19 mouse cellular contexts compared by ENCODE assay signal in genomic region chr13:97768046-97768682, GRCm38 (mm10). TPM values are rescaled to one million over a fixed set of nuclear protein-coding genes. Genes with fewer than 3 reads are reported as not detected.
DNase-seq lines count a peak whose midpoint lies in the region; ATAC-seq lines count a peak whose summit lies in the region.
"Had no signal": no experiment of that assay in that cellular context is flagged by ENCODE, and none has a peak within 500 bp of the region (broad histone marks: within the 10 kb centered on the region; RNA-seq: fewer than 3 reads in every experiment).

No protein-coding gene starts in this region.

- no peak for ATAC-seq in forebrain, embryonic 16.5 days
- no peak for ATAC-seq in forebrain, embryonic 11.5 days (replicated peaks; ENCODE audit: low FRiP score)
- ATAC-seq in kidney, embryonic 16.5 days (ENCODE audit: low FRiP score, low TSS enrichment), result no peak
- ATAC-seq in kidney, embryonic 14.5 days (ENCODE audit: low FRiP score, low TSS enrichment), result no peak
- ATAC-seq in lung, embryonic 15.5 days (ENCODE audit: borderline replicate concordance, extremely low read depth, low FRiP score, low TSS enrichment), result peak; percentile 88

- DNase-seq in forebrain, embryonic 11.5 days (ENCODE audit: low spot score), result no peak
- DNase-seq in lung, postnatal 25 days (ENCODE audit: low spot score), result no peak
- DNase-seq in brain, adult 2 months (ENCODE audit: low read depth, low spot score), result peak; percentile 79
- DNase-seq in spleen, postnatal 14 days (ENCODE audit: low spot score in 2 of 2), result no peak
- DNase-seq: cerebellum, adult 11 months; cerebellum, postnatal 14 days; embryo, embryonic 11 days; gastrocnemius, postnatal 10 days; kidney, adult 11 months; right cerebral cortex, postnatal 25 days; thymus, adult 18-20 months had no signal

- H3K4me1 ChIP-seq in forebrain, embryonic 16.5 days (replicated peaks; ENCODE audit: control insufficient read depth, insufficient read depth, low read length), result peaks cover 5% of the 10 kb centered on the region
- H3K4me1 ChIP-seq in forebrain, embryonic 11.5 days (replicated peaks; ENCODE audit: control insufficient read depth, insufficient read depth, low read length), result peaks cover 7% of the 10 kb centered on the region; the same call in 1 of the 2 replicates
- H3K4me1 ChIP-seq in kidney, embryonic 16.5 days (ENCODE audit: insufficient read depth, low read length), result peaks cover 13% of the 10 kb centered on the region
- H3K4me1 ChIP-seq in kidney, embryonic 14.5 days (ENCODE audit: control insufficient read depth, insufficient read depth, low read length), result peaks cover 10% of the 10 kb centered on the region; the same call in 1 of the 2 replicates
- H3K4me1 ChIP-seq in lung, embryonic 15.5 days, result peaks cover 33% of the 10 kb centered on the region

- 57% methylated on average over 7 of the region's 7 CpGs for WGBS in forebrain, embryonic 16.5 days
- 85% methylated on average over 7 of the region's 7 CpGs for WGBS in forebrain, embryonic 11.5 days
- 67% methylated on average over 7 of the region's 7 CpGs for WGBS in kidney, embryonic 16.5 days
- WGBS in kidney, embryonic 14.5 days, result 75% methylated on average over 7 of the region's 7 CpGs
- 42% methylated on average over 7 of the region's 7 CpGs for WGBS in lung, embryonic 15.5 days

- H3K4me3 ChIP-seq in forebrain, embryonic 16.5 days (replicated peaks; ENCODE audit: low read length), result no peak overlapping the region
- H3K4me3 ChIP-seq in forebrain, embryonic 11.5 days (ENCODE audit: low read depth, low read length), result no peak overlapping the region
- H3K4me3 ChIP-seq in kidney, embryonic 16.5 days (ENCODE audit: low read length), result no peak overlapping the region
- H3K4me3 ChIP-seq in kidney, embryonic 14.5 days (ENCODE audit: low read length), result no peak overlapping the region
- H3K4me3 ChIP-seq in lung, embryonic 15.5 days, result no peak overlapping the region
- H3K4me3 ChIP-seq: embryonic facial prominence, embryonic 15.5 days; hindbrain, embryonic 15.5 days; limb, embryonic 15.5 days had no signal

- peak overlapping the region; percentile 5; the same call in 1 of the 2 replicates for H3K27ac ChIP-seq in forebrain, embryonic 16.5 days (ENCODE audit: low read length)
- no peak overlapping the region for H3K27ac ChIP-seq in forebrain, embryonic 11.5 days (ENCODE audit: low read depth, low read length)
- peak overlapping the region; percentile 42; the same call in 1 of the 2 replicates for H3K27ac ChIP-seq in kidney, embryonic 16.5 days (ENCODE audit: low read length)
- H3K27ac ChIP-seq in kidney, embryonic 14.5 days (ENCODE audit: low read depth, low read length), result no peak overlapping the region; the same call in 1 of the 2 replicates
- peak overlapping the region; percentile 79 for H3K27ac ChIP-seq in lung, embryonic 15.5 days
- H3K27ac ChIP-seq: embryonic facial prominence, embryonic 15.5 days; hindbrain, embryonic 15.5 days; limb, embryonic 15.5 days had no signal

- H3K9me3 ChIP-seq in forebrain, embryonic 16.5 days (ENCODE audit: control insufficient read depth, low read length), result no peaks in the 10 kb centered on the region
- H3K9me3 ChIP-seq in forebrain, embryonic 11.5 days (ENCODE audit: control insufficient read depth, low read length), result no peaks in the 10 kb centered on the region
- 0 out of 2 replicates have a peak, but pooled peaks cover 4% of the 10 kb centered on the region for H3K9me3 ChIP-seq in kidney, embryonic 16.5 days (ENCODE audit: low read length)
- H3K9me3 ChIP-seq in kidney, embryonic 14.5 days (ENCODE audit: control insufficient read depth, low read length), result peaks cover 4% of the 10 kb centered on the region; the same call in 1 of the 2 replicates
- H3K9me3 ChIP-seq in lung, embryonic 15.5 days, result no peaks in the 10 kb centered on the region
- H3K9me3 ChIP-seq: embryonic facial prominence, embryonic 15.5 days; hindbrain, embryonic 15.5 days; limb, embryonic 15.5 days had no signal

- H3K9ac ChIP-seq in forebrain, embryonic 16.5 days (replicated peaks; ENCODE audit: low read depth, low read length), result no peak overlapping the region
- no peak overlapping the region for H3K9ac ChIP-seq in forebrain, embryonic 11.5 days (ENCODE audit: low read length)
- no peak overlapping the region for H3K9ac ChIP-seq in kidney, embryonic 16.5 days (replicated peaks; ENCODE audit: low read length)
- H3K9ac ChIP-seq in kidney, embryonic 14.5 days (ENCODE audit: low read depth, low read length), result no peak overlapping the region
- no peak overlapping the region for H3K9ac ChIP-seq in lung, embryonic 15.5 days
- H3K9ac ChIP-seq: embryonic facial prominence, embryonic 15.5 days; hindbrain, embryonic 15.5 days; limb, embryonic 15.5 days had no signal

- H3K27me3 ChIP-seq in forebrain, embryonic 16.5 days (replicated peaks; ENCODE audit: control insufficient read depth, insufficient read depth, low read length), result no peaks in the 10 kb centered on the region
- H3K27me3 ChIP-seq in forebrain, embryonic 11.5 days (ENCODE audit: control insufficient read depth, insufficient read depth, low read length), result no peaks in the 10 kb centered on the region
- no peaks in the 10 kb centered on the region for H3K27me3 ChIP-seq in kidney, embryonic 16.5 days (ENCODE audit: insufficient read depth, low read length)
- H3K27me3 ChIP-seq in kidney, embryonic 14.5 days (ENCODE audit: control insufficient read depth, insufficient read depth, low read length), result no peaks in the 10 kb centered on the region
- no peaks in the 10 kb centered on the region for H3K27me3 ChIP-seq in lung, embryonic 15.5 days
- H3K27me3 ChIP-seq: CH12.LX; embryonic facial prominence, embryonic 15.5 days; hindbrain, embryonic 15.5 days; limb, embryonic 15.5 days had no signal

- no peak overlapping the region for H3K4me2 ChIP-seq in forebrain, embryonic 16.5 days (ENCODE audit: low read length)
- no peak overlapping the region for H3K4me2 ChIP-seq in forebrain, embryonic 11.5 days (ENCODE audit: low read depth, low read length, severe bottlenecking)
- H3K4me2 ChIP-seq in kidney, embryonic 16.5 days (replicated peaks; ENCODE audit: low read depth, low read length), result no peak overlapping the region
- H3K4me2 ChIP-seq in kidney, embryonic 14.5 days (replicated peaks; ENCODE audit: low read depth, low read length), result no peak overlapping the region
- no peak overlapping the region for H3K4me2 ChIP-seq in lung, embryonic 15.5 days
- H3K4me2 ChIP-seq: embryonic facial prominence, embryonic 15.5 days; hindbrain, embryonic 15.5 days; limb, embryonic 15.5 days had no signal

- H3K36me3 ChIP-seq in forebrain, embryonic 16.5 days (ENCODE audit: control insufficient read depth, insufficient read depth), result no peaks in the 10 kb centered on the region
- H3K36me3 ChIP-seq in forebrain, embryonic 11.5 days (ENCODE audit: control insufficient read depth, insufficient read depth, low read length), result no peaks in the 10 kb centered on the region
- H3K36me3 ChIP-seq in kidney, embryonic 16.5 days (ENCODE audit: insufficient read depth, low read length), result no peaks in the 10 kb centered on the region
- H3K36me3 ChIP-seq in kidney, embryonic 14.5 days (ENCODE audit: control insufficient read depth, insufficient read depth, low read length), result no peaks in the 10 kb centered on the region
- no peaks in the 10 kb centered on the region for H3K36me3 ChIP-seq in lung, embryonic 15.5 days
- H3K36me3 ChIP-seq: embryonic facial prominence, embryonic 15.5 days; hindbrain, embryonic 15.5 days; limb, embryonic 15.5 days had no signal

RNA-seq across cellular contexts. Expression of gene Gm10260, which starts 7.7 kb away (rescaled TPM):
- 3.3 and 4.2 TPM in 2 replicates for polyA plus RNA-seq in forebrain, embryonic 16.5 days (2015; fragmentation: Nextera tagmentation; extraction: Ambion mirVana)
- 3.0 and 7.0 TPM in 2 replicates for polyA plus RNA-seq in forebrain, embryonic 11.5 days (2014; fragmentation: Nextera tagmentation; extraction: Ambion mirVana)
- polyA plus RNA-seq in kidney, embryonic 16.5 days (2015; fragmentation: Nextera tagmentation; extraction: Ambion mirVana), result 5.6 and 19.7 TPM in 2 replicates
- 9.0 and 10.0 TPM in 2 replicates for polyA plus RNA-seq in kidney, embryonic 14.5 days (2014; fragmentation: Nextera tagmentation; extraction: Ambion mirVana)
- 3.2 and 3.4 TPM in 2 replicates for polyA plus RNA-seq in lung, embryonic 15.5 days (2015; fragmentation: Nextera tagmentation; extraction: Ambion mirVana)

Comparison
In these comparisons a context has a peak if more than half of its experiments do, and no peak if none do; other contexts are left out.
1. H3K27ac ChIP-seq: peak in forebrain, embryonic 16.5 days (single experiment), kidney, embryonic 16.5 days (single experiment) and lung, embryonic 15.5 days (single experiment); none in forebrain, embryonic 11.5 days (single experiment) and kidney, embryonic 14.5 days (single experiment).